Mouse (Mus musculus): ENCODE measurements at regions not wholly inside any gene's neighbourhood (a gene's known extent, or its start where the extent isn't known, plus 50 kb on each side); places are given as distances from the start of the nearest gene placed in this dataset.

DNA sequence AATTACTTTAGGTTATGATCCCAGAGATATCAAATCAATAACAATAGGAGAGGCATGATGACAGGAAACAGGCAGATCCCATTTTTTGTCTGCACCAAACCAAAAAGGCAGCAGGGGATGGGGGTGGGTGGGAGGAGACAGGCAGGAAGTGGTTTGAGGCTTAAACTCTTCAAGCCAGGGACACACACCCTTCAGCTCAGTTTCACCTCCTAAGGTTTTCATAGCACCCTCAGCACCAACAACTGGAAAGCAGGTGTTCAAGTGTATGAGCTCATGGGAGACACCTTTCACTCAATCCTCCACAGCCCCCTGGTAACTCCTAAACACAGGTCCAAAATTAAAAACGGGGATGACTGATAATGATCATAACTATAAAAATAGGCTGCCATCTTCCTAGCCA lies 155.5 kb upstream of the Prkcq start:
- TF ChIP-seq CTCF (IDR thresholded peaks at IDR 0.05; ENCODE audit: borderline replicate concordance, extremely low read depth, insufficient read depth, insufficient read length) = no peak
- no peak for TF ChIP-seq POLR2A (IDR thresholded peaks at IDR 0.05; ENCODE audit: borderline replicate concordance, extremely low read depth, insufficient read depth, insufficient read length, poor library complexity, severe bottlenecking)

Data from brain, embryonic 14.5 days (tissue).